Mouse (Mus musculus) bone marrow macrophage, adult 2 months (primary cell): ENCODE results near the gene Ppp6c.

ENCODE experiments used
- CTCF ChIP-seq: IDR thresholded peaks from 2 replicates; pipeline ENCODE4 v1.5.1; 2012; ENCODE audit warnings: low read depth, mild to moderate bottlenecking, low read length, moderate library complexity
- POLR2A ChIP-seq: IDR thresholded peaks from 2 replicates; pipeline ENCODE4 v1.6.1; 2012; ENCODE audit warnings: mild to moderate bottlenecking, low read depth, low read length, borderline replicate concordance

DNA sequence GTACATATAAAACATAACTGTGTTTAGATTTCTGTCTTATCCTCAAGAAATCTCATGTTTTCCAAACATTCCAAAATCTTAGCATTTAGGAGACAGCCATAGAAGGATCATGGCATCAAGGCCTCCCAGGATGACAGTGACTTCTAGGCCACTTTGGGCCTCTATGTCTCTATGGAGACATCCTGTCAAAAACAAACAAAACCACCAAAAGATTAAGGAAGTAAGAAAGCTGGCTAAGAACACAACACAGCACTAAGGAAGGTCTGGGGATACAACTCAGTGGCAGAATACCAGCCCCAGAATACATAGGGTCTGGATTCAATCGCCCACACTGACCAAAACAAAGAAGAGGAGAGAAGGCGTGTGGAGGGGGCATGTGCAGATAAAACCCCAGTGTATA is 22.9 kb downstream of the Ppp6c start:
- no peak for TF ChIP-seq CTCF
- no peak for TF ChIP-seq POLR2A
